Mouse (Mus musculus): ENCODE measurements around the gene Lpcat3. TPM values are rescaled to one million over a fixed set of nuclear protein-coding genes. Genes with fewer than 3 reads are reported as not detected.
A peak's percentile ranks its signal among the peaks of the same experiment; 100 is the strongest.
"Not testable (repeated sequence)": the region's sequence is repeated elsewhere in the genome, so short reads cannot be mapped to it uniquely, and the experiment has no call there.

The Lpcat3 gene
- polyA plus RNA-seq, 1 experiment from 2014 or later, result 53.7 TPM

- H3K9me3 ChIP-seq (ENCODE audit: control insufficient read depth, low read length); H3K4me3 ChIP-seq (ENCODE audit: low read length); H3K36me3 ChIP-seq (ENCODE audit: control insufficient read depth, insufficient read depth, low read length); H3K27me3 ChIP-seq (replicated peaks; ENCODE audit: control insufficient read depth, insufficient read depth, low read length); ATAC-seq; H3K4me1 ChIP-seq (ENCODE audit: control insufficient read depth, insufficient read depth, low read depth, low read length); H3K9ac ChIP-seq (ENCODE audit: low read depth, low read length); H3K27ac ChIP-seq (ENCODE audit: low read depth, low read length); H3K4me2 ChIP-seq (ENCODE audit: low read length): not testable (repeated sequence)
- 87% methylated on average over 1 of the region's 1 CpGs for WGBS
Observed at GRCm38 (mm10) chr6:124686644-124687043, 23.8 kb downstream of the Lpcat3 start.

GRCm38 (mm10) chr6:124688151-124688758, 25.4 kb downstream of the Lpcat3 start:
- Histone ChIP-seq H3K36me3 (ENCODE audit: control insufficient read depth, insufficient read depth, low read length) (no peaks in the 10 kb centered on the region), H3K27ac (ENCODE audit: low read depth, low read length) (no peak overlapping the region), H3K27me3 (replicated peaks; ENCODE audit: control insufficient read depth, insufficient read depth, low read length) (no peaks in the 10 kb centered on the region), H3K4me2 (ENCODE audit: low read length) (no peak overlapping the region), H3K4me1 (ENCODE audit: control insufficient read depth, insufficient read depth, low read depth, low read length) (no peaks in the 10 kb centered on the region), H3K4me3 (ENCODE audit: low read length) (no peak overlapping the region), H3K9ac (ENCODE audit: low read depth, low read length) (no peak overlapping the region), H3K9me3 (ENCODE audit: control insufficient read depth, low read length) (no peaks in the 10 kb centered on the region)
- WGBS, result 88% methylated on average over 8 of the region's 8 CpGs
- ATAC-seq, result no peak

- Histone ChIP-seq H3K9me3 (ENCODE audit: control insufficient read depth, low read length) (no peaks in the 10 kb centered on the region), H3K27ac (ENCODE audit: low read depth, low read length) (no peak overlapping the region), H3K4me2 (ENCODE audit: low read length) (no peak overlapping the region), H3K4me3 (ENCODE audit: low read length) (no peak overlapping the region), H3K4me1 (ENCODE audit: control insufficient read depth, insufficient read depth, low read depth, low read length) (no peaks in the 10 kb centered on the region), H3K27me3 (replicated peaks; ENCODE audit: control insufficient read depth, insufficient read depth, low read length) (no peaks in the 10 kb centered on the region), H3K36me3 (ENCODE audit: control insufficient read depth, insufficient read depth, low read length) (no peaks in the 10 kb centered on the region), H3K9ac (ENCODE audit: low read depth, low read length) (no peak overlapping the region)
- 97% methylated on average over 3 of the region's 3 CpGs for WGBS
- no peak for ATAC-seq
Observed at GRCm38 (mm10) chr6:124689011-124689410, 26.2 kb downstream of the Lpcat3 start.

GRCm38 (mm10) chr6:124690517-124690916, 27.7 kb downstream of the Lpcat3 start:
- 90% methylated on average over 3 of the region's 3 CpGs for WGBS
- Histone ChIP-seq H3K9me3 (ENCODE audit: control insufficient read depth, low read length) (no peaks in the 10 kb centered on the region), H3K27ac (ENCODE audit: low read depth, low read length) (no peak overlapping the region), H3K4me3 (ENCODE audit: low read length) (no peak overlapping the region), H3K27me3 (replicated peaks; ENCODE audit: control insufficient read depth, insufficient read depth, low read length) (no peaks in the 10 kb centered on the region), H3K4me2 (ENCODE audit: low read length) (no peak overlapping the region), H3K9ac (ENCODE audit: low read depth, low read length) (no peak overlapping the region), H3K4me1 (ENCODE audit: control insufficient read depth, insufficient read depth, low read depth, low read length) (no peaks in the 10 kb centered on the region), H3K36me3 (ENCODE audit: control insufficient read depth, insufficient read depth, low read length) (no peaks in the 10 kb centered on the region)
- no peak for ATAC-seq

GRCm38 (mm10) chr6:124693243-124693981, 30.6 kb downstream of the Lpcat3 start:
- no peaks in the 10 kb centered on the region for H3K36me3 ChIP-seq (ENCODE audit: control insufficient read depth, insufficient read depth, low read length)
- peak overlapping the region; percentile 63; the same call in 1 of the 2 replicates for H3K27ac ChIP-seq (ENCODE audit: low read depth, low read length)
- WGBS, result 74% methylated on average over 15 of the region's 15 CpGs
- no peaks in the 10 kb centered on the region for H3K27me3 ChIP-seq (replicated peaks; ENCODE audit: control insufficient read depth, insufficient read depth, low read length)
- H3K4me1 ChIP-seq (ENCODE audit: control insufficient read depth, insufficient read depth, low read depth, low read length), result no peaks in the 10 kb centered on the region
- no peaks in the 10 kb centered on the region for H3K9me3 ChIP-seq (ENCODE audit: control insufficient read depth, low read length)
- H3K9ac ChIP-seq (ENCODE audit: low read depth, low read length), result no peak overlapping the region
- H3K4me3 ChIP-seq (ENCODE audit: low read length), result no peak overlapping the region
- no peak for ATAC-seq
- H3K4me2 ChIP-seq (ENCODE audit: low read length), result no peak overlapping the region

- Histone ChIP-seq H3K4me3 (ENCODE audit: low read length) (no peak overlapping the region), H3K36me3 (ENCODE audit: control insufficient read depth, insufficient read depth, low read length) (no peaks in the 10 kb centered on the region), H3K4me1 (ENCODE audit: control insufficient read depth, insufficient read depth, low read depth, low read length) (no peaks in the 10 kb centered on the region), H3K9me3 (ENCODE audit: control insufficient read depth, low read length) (no peaks in the 10 kb centered on the region), H3K27me3 (replicated peaks; ENCODE audit: control insufficient read depth, insufficient read depth, low read length) (no peaks in the 10 kb centered on the region), H3K9ac (ENCODE audit: low read depth, low read length) (no peak overlapping the region), H3K27ac (ENCODE audit: low read depth, low read length) (peak overlapping the region; percentile 63; the same call in 1 of the 2 replicates), H3K4me2 (ENCODE audit: low read length) (no peak overlapping the region)
- WGBS, result 62% methylated on average over 15 of the region's 15 CpGs
- peak; percentile 87 for ATAC-seq
Observed at GRCm38 (mm10) chr6:124694166-124694955, 31.5 kb downstream of the Lpcat3 start.

- no peak for ATAC-seq
- H3K27ac ChIP-seq (ENCODE audit: low read depth, low read length), result no peak overlapping the region
Observed at GRCm38 (mm10) chr6:124696441-124697150, 33.8 kb downstream of the Lpcat3 start.

GRCm38 (mm10) chr6:124698751-124699150, 35.9 kb downstream of the Lpcat3 start:
- ATAC-seq, result no peak
- Histone ChIP-seq H3K9me3 (ENCODE audit: control insufficient read depth, low read length) (no peaks in the 10 kb centered on the region), H3K9ac (ENCODE audit: low read depth, low read length) (no peak overlapping the region), H3K27me3 (replicated peaks; ENCODE audit: control insufficient read depth, insufficient read depth, low read length) (no peaks in the 10 kb centered on the region), H3K36me3 (ENCODE audit: control insufficient read depth, insufficient read depth, low read length) (peaks cover 12% of the 10 kb centered on the region), H3K4me1 (ENCODE audit: control insufficient read depth, insufficient read depth, low read depth, low read length) (no peaks in the 10 kb centered on the region), H3K27ac (ENCODE audit: low read depth, low read length) (no peak overlapping the region), H3K4me3 (ENCODE audit: low read length) (no peak overlapping the region), H3K4me2 (ENCODE audit: low read length) (no peak overlapping the region)
- 83% methylated on average over 6 of the region's 6 CpGs for WGBS

More at GRCm38 (mm10) chr6:124696441-124697150, 33.8 kb downstream of the Lpcat3 start:
- 91% methylated on average over 7 of the region's 7 CpGs for WGBS
- Histone ChIP-seq H3K9me3 (ENCODE audit: control insufficient read depth, low read length) (no peaks in the 10 kb centered on the region), H3K4me2 (ENCODE audit: low read length) (no peak overlapping the region), H3K4me1 (ENCODE audit: control insufficient read depth, insufficient read depth, low read depth, low read length) (no peaks in the 10 kb centered on the region), H3K4me3 (ENCODE audit: low read length) (no peak overlapping the region), H3K9ac (ENCODE audit: low read depth, low read length) (no peak overlapping the region), H3K27me3 (replicated peaks; ENCODE audit: control insufficient read depth, insufficient read depth, low read length) (no peaks in the 10 kb centered on the region), H3K36me3 (ENCODE audit: control insufficient read depth, insufficient read depth, low read length) (peaks cover 6% of the 10 kb centered on the region; the same call in 1 of the 2 replicates)

All from hindbrain, embryonic 16.5 days (tissue).